Mouse (Mus musculus) embryonic facial prominence, embryonic 15.5 days (tissue): ENCODE measurements around the gene Oas2. TPM values are rescaled to one million over a fixed set of nuclear protein-coding genes. Genes with fewer than 3 reads are reported as not detected.

Source experiments
- ATAC-seq: fragments of 200-750 bp; cut with Nextera tagmentation; 2 replicates; pipeline ENCODE4 v1.8.0; 2017; ENCODE audit warnings: low read depth, moderate TSS enrichment; ENCODE audit not compliant: insufficient number of reproducible peaks, low FRiP score, low TSS enrichment
- H3K27ac ChIP-seq: fragments of 300-500 bp; sonication (generic); replicated peaks from 2 replicates; pipeline ENCODE4 v1.5.1; 2015; ENCODE audit warnings: mild to moderate bottlenecking, inconsistent platforms
- H3K27me3 ChIP-seq: fragments of 300-500 bp; sonication (generic); 2 replicates; pipeline ENCODE4 v1.6.1; 2015; ENCODE audit warnings: inconsistent platforms
- H3K36me3 ChIP-seq: fragments of 300-500 bp; sonication (generic); 2 replicates; pipeline ENCODE4 v1.6.1; 2015; ENCODE audit warnings: mild to moderate bottlenecking, inconsistent platforms
- H3K4me1 ChIP-seq: fragments of 300-500 bp; sonication (generic); 2 replicates; pipeline ENCODE4 v1.6.1; 2015; ENCODE audit warnings: inconsistent platforms
- H3K4me2 ChIP-seq: fragments of 300-500 bp; sonication (generic); replicated peaks from 2 replicates; pipeline ENCODE4 v1.6.1; 2015; ENCODE audit warnings: mild to moderate bottlenecking, inconsistent platforms
- H3K4me3 ChIP-seq: fragments of 300-500 bp; sonication (generic); replicated peaks from 2 replicates; pipeline ENCODE4 v1.5.1; 2015; ENCODE audit warnings: mild to moderate bottlenecking, inconsistent platforms
- H3K9ac ChIP-seq: fragments of 300-500 bp; sonication (generic); 2 replicates; pipeline ENCODE4 v1.6.1; 2015; ENCODE audit warnings: inconsistent platforms
- H3K9me3 ChIP-seq: fragments of 300-500 bp; sonication (generic); replicated peaks from 2 replicates; pipeline ENCODE4 v1.6.1; 2016; ENCODE audit warnings: inconsistent platforms
- WGBS: fragments of 180-500 bp; shearing (Covaris S2); methylation state at CpG from one replicate; pipeline ENCODE4 v1.1.7; 2015; 5-methylcytosine and 5-hydroxymethylcytosine counted together
- polyA plus RNA-seq: library from polyadenylated mRNA; unstranded; fragments of >200 nt; fragmentation: Nextera tagmentation; extraction: Ambion mirVana; gene quantifications from 2 replicates; pipeline ENCODE4 v1.2.1, GENCODE M21; 2015

The Oas2 gene
- polyA plus RNA-seq, 1 experiment from 2014 or later, result 1.3 TPM

- peak overlapping the region; percentile 50 for H3K4me3 ChIP-seq
- peak overlapping the region; percentile 87 for H3K4me2 ChIP-seq
- no peaks in the 10 kb centered on the region for H3K9me3 ChIP-seq
- ATAC-seq, result 0 out of 2 replicates have a peak, but pooled peaks have one; percentile 6
- peaks cover 24% of the 10 kb centered on the region for H3K4me1 ChIP-seq
- 4% methylated on average over 40 of the region's 40 CpGs for WGBS
- H3K27me3 ChIP-seq, result peaks cover 66% of the 10 kb centered on the region
- H3K9ac ChIP-seq, result peak overlapping the region; percentile 28
- H3K27ac ChIP-seq, result no peak overlapping the region
- no peaks in the 10 kb centered on the region for H3K36me3 ChIP-seq
Measured at GRCm38 (mm10) chr5:120710161-120710825, 39.4 kb downstream of the Oas2 start.

GRCm38 (mm10) chr5:120706976-120707375 is 42.7 kb downstream of the Oas2 start:
- Histone ChIP-seq H3K27me3 (peaks cover 38% of the 10 kb centered on the region), H3K9me3 (no peaks in the 10 kb centered on the region), H3K27ac (no peak overlapping the region), H3K4me1 (peaks cover 24% of the 10 kb centered on the region), H3K36me3 (no peaks in the 10 kb centered on the region), H3K4me2 (0 out of 2 replicates have a peak overlapping the region, but pooled peaks have one; percentile 19), H3K9ac (no peak overlapping the region), H3K4me3 (no peak overlapping the region)
- ATAC-seq, result no peak
- 44% methylated on average over 13 of the region's 13 CpGs for WGBS

- no peak for ATAC-seq
- Histone ChIP-seq H3K4me1 (peaks cover 23% of the 10 kb centered on the region), H3K36me3 (no peaks in the 10 kb centered on the region), H3K9me3 (no peaks in the 10 kb centered on the region), H3K27ac (no peak overlapping the region), H3K27me3 (peaks cover 34% of the 10 kb centered on the region), H3K9ac (no peak overlapping the region), H3K4me3 (no peak overlapping the region), H3K4me2 (peak overlapping the region; percentile 19; the same call in 1 of the 2 replicates)
- WGBS, result 5% methylated on average over 16 of the region's 16 CpGs
Measured at GRCm38 (mm10) chr5:120706541-120706940, 43.1 kb downstream of the Oas2 start.

GRCm38 (mm10) chr5:120704421-120704820 is 45.2 kb downstream of the Oas2 start:
- Histone ChIP-seq H3K27ac (no peak overlapping the region), H3K9ac (no peak overlapping the region), H3K4me3 (no peak overlapping the region), H3K27me3 (peaks cover 20% of the 10 kb centered on the region; the same call in 1 of the 2 replicates), H3K9me3 (no peaks in the 10 kb centered on the region), H3K4me2 (no peak overlapping the region), H3K36me3 (no peaks in the 10 kb centered on the region), H3K4me1 (peaks cover 5% of the 10 kb centered on the region)
- peak; percentile 31; the same call in 1 of the 2 replicates for ATAC-seq
- WGBS, result 50% methylated on average over 6 of the region's 6 CpGs

GRCm38 (mm10) chr5:120703660-120704059 is 46.0 kb downstream of the Oas2 start:
- Histone ChIP-seq H3K4me1 (peaks cover 9% of the 10 kb centered on the region), H3K27ac (no peak overlapping the region), H3K9ac (no peak overlapping the region), H3K4me2 (no peak overlapping the region), H3K9me3 (no peaks in the 10 kb centered on the region), H3K36me3 (no peaks in the 10 kb centered on the region), H3K27me3 (peaks cover 14% of the 10 kb centered on the region; the same call in 1 of the 2 replicates), H3K4me3 (no peak overlapping the region)
- ATAC-seq, result no peak
- WGBS, result 72% methylated on average over 3 of the region's 3 CpGs

GRCm38 (mm10) chr5:120702969-120703368 is 46.7 kb downstream of the Oas2 start:
- no peak for ATAC-seq
- no peaks in the 10 kb centered on the region for H3K9me3 ChIP-seq
- H3K4me3 ChIP-seq, result no peak overlapping the region
- H3K27me3 ChIP-seq, result peaks cover 14% of the 10 kb centered on the region; the same call in 1 of the 2 replicates
- no peak overlapping the region for H3K4me2 ChIP-seq
- H3K27ac ChIP-seq, result no peak overlapping the region
- H3K9ac ChIP-seq, result no peak overlapping the region
- peaks cover 9% of the 10 kb centered on the region for H3K4me1 ChIP-seq
- H3K36me3 ChIP-seq, result no peaks in the 10 kb centered on the region
- 71% methylated on average over 2 of the region's 2 CpGs for WGBS

- no peak overlapping the region for H3K9ac ChIP-seq
- ATAC-seq, result no peak
- no peaks in the 10 kb centered on the region for H3K9me3 ChIP-seq
- H3K36me3 ChIP-seq, result no peaks in the 10 kb centered on the region
- no peak overlapping the region for H3K4me3 ChIP-seq
- peaks cover 9% of the 10 kb centered on the region for H3K4me1 ChIP-seq
- H3K27ac ChIP-seq, result no peak overlapping the region
- H3K27me3 ChIP-seq, result peaks cover 13% of the 10 kb centered on the region; the same call in 1 of the 2 replicates
- no peak overlapping the region for H3K4me2 ChIP-seq
- 72% methylated on average over 4 of the region's 4 CpGs for WGBS
Measured at GRCm38 (mm10) chr5:120702421-120702820, 47.2 kb downstream of the Oas2 start.

- ATAC-seq, result no peak
- H3K27ac ChIP-seq, result no peak overlapping the region
- 61% methylated on average over 10 of the region's 11 CpGs for WGBS
- peaks cover 24% of the 10 kb centered on the region for H3K27me3 ChIP-seq
- H3K36me3 ChIP-seq, result no peaks in the 10 kb centered on the region
- H3K4me2 ChIP-seq, result no peak overlapping the region
- no peak overlapping the region for H3K4me3 ChIP-seq
- H3K9me3 ChIP-seq, result no peaks in the 10 kb centered on the region
- no peak overlapping the region for H3K9ac ChIP-seq
- H3K4me1 ChIP-seq, result peaks cover 4% of the 10 kb centered on the region; the same call in 1 of the 2 replicates
Measured at GRCm38 (mm10) chr5:120700996-120701790, 48.5 kb downstream of the Oas2 start.

GRCm38 (mm10) chr5:120698801-120699391 is 50.8 kb downstream of the Oas2 start:
- 43% methylated on average over 16 of the region's 16 CpGs for WGBS
- Histone ChIP-seq H3K4me3 (no peak overlapping the region), H3K27ac (no peak overlapping the region), H3K4me1 (peaks cover 12% of the 10 kb centered on the region), H3K36me3 (no peaks in the 10 kb centered on the region), H3K9ac (no peak overlapping the region), H3K4me2 (no peak overlapping the region), H3K27me3 (peaks cover 47% of the 10 kb centered on the region), H3K9me3 (no peaks in the 10 kb centered on the region)
- no peak for ATAC-seq

GRCm38 (mm10) chr5:120698181-120698580 is 51.5 kb downstream of the Oas2 start:
- no peak overlapping the region for H3K4me3 ChIP-seq
- ATAC-seq, result no peak
- H3K9me3 ChIP-seq, result no peaks in the 10 kb centered on the region
- no peak overlapping the region for H3K4me2 ChIP-seq
- H3K27ac ChIP-seq, result no peak overlapping the region
- H3K4me1 ChIP-seq, result peaks cover 12% of the 10 kb centered on the region
- H3K36me3 ChIP-seq, result no peaks in the 10 kb centered on the region
- H3K9ac ChIP-seq, result no peak overlapping the region
- WGBS, result 49% methylated on average over 3 of the region's 3 CpGs
- peaks cover 54% of the 10 kb centered on the region for H3K27me3 ChIP-seq

GRCm38 (mm10) chr5:120696865-120697264 is 52.8 kb downstream of the Oas2 start:
- Histone ChIP-seq H3K9me3 (no peaks in the 10 kb centered on the region), H3K36me3 (no peaks in the 10 kb centered on the region), H3K4me3 (no peak overlapping the region), H3K4me1 (peaks cover 12% of the 10 kb centered on the region), H3K9ac (no peak overlapping the region), H3K27ac (no peak overlapping the region), H3K4me2 (no peak overlapping the region), H3K27me3 (peaks cover 66% of the 10 kb centered on the region)
- 61% methylated on average over 4 of the region's 4 CpGs for WGBS
- ATAC-seq, result no peak
